Mouse (Mus musculus) left cerebral cortex, postnatal 14 days (tissue): Measurements from ENCODE around the gene Mrgpre. TPM values are rescaled to one million over a fixed set of nuclear protein-coding genes. Genes with fewer than 3 reads are reported as not detected.

Source experiments
- DNase-seq, 2 experiments: peaks; one replicate each; pipeline ENCODE4 v3.0.0; 2021 to 2022; ENCODE audit warnings: low spot score in 2 of 2, mixed read lengths in 1 of 2
- intact Hi-C: fragments of 180-260 bp; cut with DNase I; formaldehyde crosslinking; loops from one replicate; pipeline ENCODE4 v1.15.1; 2025
- total RNA-seq, 2 experiments: library from RNA; stranded (reverse); gene quantifications; 2 replicates each; pipeline ENCODE4 v1.2.3; 2021

The Mrgpre gene
- total RNA-seq, 2 experiments from 2014 or later = 7.4 to 8.7 TPM

- intact Hi-C loops = no loop called here
- DNase-seq = no peak
These were observed 8.2 kb upstream of the Mrgpre start for GRCm38 (mm10) chr7:143792336-143792985.

- DNase-seq = no peak
- intact Hi-C loops = no loop called here
These were observed 813 bp downstream of the Mrgpre start for GRCm38 (mm10) chr7:143783378-143783995.

- DNase-seq = no peak
- intact Hi-C loops = no loop called here
These were observed 6.9 kb downstream of the Mrgpre start for GRCm38 (mm10) chr7:143777375-143777774.

- intact Hi-C loops = no loop called here
- no peak for DNase-seq
These were observed 8.2 kb downstream of the Mrgpre start for GRCm38 (mm10) chr7:143776137-143776536.

- intact Hi-C loops = no loop called here
- no peak for DNase-seq
These were observed 14.8 kb downstream of the Mrgpre start for GRCm38 (mm10) chr7:143769461-143769860.

- intact Hi-C loops = no loop called here
- DNase-seq = no peak
These were observed 16.0 kb downstream of the Mrgpre start for GRCm38 (mm10) chr7:143768267-143768666.

- intact Hi-C loops = no loop called here
- no peak for DNase-seq
These were observed 17.4 kb downstream of the Mrgpre start, which contains the start of gene Mrgprg for GRCm38 (mm10) chr7:143766893-143767292. TSS of gene Mrgprg (minus strand) at chr7:143766993.

GRCm38 (mm10) chr7:143764876-143765530 is 19.3 kb downstream of the Mrgpre start:
- no peak for DNase-seq
- intact Hi-C loops = loop anchor here (5.0 kb wide), 2 partner anchors 58 to 188 kb away; no protein-coding TSS in a partner anchor

- no peak for DNase-seq
- intact Hi-C loops = loop anchor here (5.0 kb wide), 2 partner anchors 56 to 186 kb away; no protein-coding TSS in a partner anchor
These were observed 20.5 kb downstream of the Mrgpre start for GRCm38 (mm10) chr7:143763794-143764193.

- intact Hi-C loops = loop anchor here (10.0 kb wide), 1 partner anchor 284 kb away; the partner anchor contains the start of gene Slc22a18
- no peak for DNase-seq
These were observed 25.3 kb downstream of the Mrgpre start for GRCm38 (mm10) chr7:143758956-143759355.

GRCm38 (mm10) chr7:143757696-143758095 is 26.6 kb downstream of the Mrgpre start:
- DNase-seq = no peak
- intact Hi-C loops = loop anchor here (10.0 kb wide), 1 partner anchor 283 kb away; the partner anchor contains the start of gene Slc22a18

- DNase-seq = peak; percentile 61 to 72
- intact Hi-C loops = loop anchor here (10.0 kb wide), 1 partner anchor 282 kb away; the partner anchor contains the start of gene Slc22a18
These were observed 27.3 kb downstream of the Mrgpre start for GRCm38 (mm10) chr7:143757027-143757390.

GRCm38 (mm10) chr7:143756125-143757026 is 27.9 kb downstream of the Mrgpre start, which contains the start of gene Osbpl5:
TSS of gene Osbpl5 (minus strand) at chr7:143756985.
- intact Hi-C loops = loop anchor here (10.0 kb wide), 1 partner anchor 282 kb away; the partner anchor contains the start of gene Slc22a18
- peak; percentile 17 to 69 for DNase-seq

- intact Hi-C loops = loop anchor here (10.0 kb wide), 1 partner anchor 281 kb away; the partner anchor contains the start of gene Slc22a18
- no peak for DNase-seq
These were observed 28.8 kb downstream of the Mrgpre start for GRCm38 (mm10) chr7:143755357-143756124.

GRCm38 (mm10) chr7:143753990-143754715 is 30.1 kb downstream of the Mrgpre start:
- DNase-seq = peak; percentile 48 to 56
- intact Hi-C loops = loop anchor here (10.0 kb wide), 1 partner anchor 279 kb away; the partner anchor contains the start of gene Slc22a18

- DNase-seq = no peak
- intact Hi-C loops = loop anchor here (10.0 kb wide), 1 partner anchor 278 kb away; the partner anchor contains the start of gene Slc22a18
These were observed 31.7 kb downstream of the Mrgpre start for GRCm38 (mm10) chr7:143752606-143753005.

- no peak for DNase-seq
- intact Hi-C loops = loop anchor here (10.0 kb wide), 1 partner anchor 277 kb away; the partner anchor contains the start of gene Slc22a18
These were observed 32.2 kb downstream of the Mrgpre start for GRCm38 (mm10) chr7:143752056-143752455.
